Mouse (Mus musculus): ENCODE measurements at regions not wholly inside any gene's neighbourhood (a gene's known extent, or its start where the extent isn't known, plus 50 kb on each side); places are given as distances from the start of the nearest gene placed in this dataset.

- TF ChIP-seq TAL1 (IDR thresholded peaks at IDR 0.05; ENCODE audit: low read length) (no peak), GATA1 (IDR thresholded peaks at IDR 0.05; ENCODE audit: low read length) (no peak)
Measured at GRCm38 (mm10) chr17:4526466-4526865, 467.7 kb upstream of the Arid1b start.
